Mouse (Mus musculus) C2C12 (cell line): ENCODE measurements at regions not wholly inside any gene's neighbourhood (a gene's known extent, or its start where the extent isn't known, plus 50 kb on each side); places are given as distances from the start of the nearest gene placed in this dataset.

ENCODE experiments used
- H3K27me3 ChIP-seq: one replicate; pipeline ENCODE4 v1.6.1; 2011; ENCODE audit not compliant: control insufficient read depth, insufficient read depth, insufficient read length
- H3K36me3 ChIP-seq: one replicate; pipeline ENCODE4 v1.6.1; 2011; ENCODE audit not compliant: control insufficient read depth, insufficient read depth
- H3K4me3 ChIP-seq: one replicate; pipeline ENCODE4 v1.5.1; 2011; ENCODE audit warnings: mild to moderate bottlenecking, control low read depth; ENCODE audit not compliant: poor library complexity, insufficient read depth, severe bottlenecking
- H3K79me2 ChIP-seq: one replicate; pipeline ENCODE4 v1.6.1; 2011; ENCODE audit not compliant: control insufficient read depth, insufficient read depth
- H3K79me3 ChIP-seq: one replicate; pipeline ENCODE4 v1.6.1; 2011; ENCODE audit warnings: low read depth, control low read depth
- H3ac ChIP-seq: one replicate; pipeline ENCODE3; 2011; ENCODE audit warnings: low read depth; ENCODE audit not compliant: control insufficient read depth, insufficient read length
- CEBPB ChIP-seq: IDR thresholded peaks from one replicate; pipeline ENCODE4 v1.6.1; 2011; ENCODE audit warnings: low read depth, mild to moderate bottlenecking, control low read depth, moderate library complexity
- CTCF ChIP-seq: IDR thresholded peaks from one replicate; pipeline ENCODE4 v1.5.1; 2011; ENCODE audit not compliant: control insufficient read depth, insufficient read depth, insufficient read length
- FOSL1 ChIP-seq: IDR thresholded peaks from one replicate; pipeline ENCODE4 v1.8.0; 2011; ENCODE audit warnings: mild to moderate bottlenecking, low read length; ENCODE audit not compliant: poor library complexity, insufficient read depth, severe bottlenecking
- MAX ChIP-seq: IDR thresholded peaks from one replicate; pipeline ENCODE4 v1.6.1; 2011; ENCODE audit warnings: mild to moderate bottlenecking, control low read depth
- MYOD1 ChIP-seq: IDR thresholded peaks from one replicate; pipeline ENCODE4 v1.6.1; 2011; ENCODE audit warnings: low read depth; ENCODE audit not compliant: control insufficient read depth, insufficient read length
- MYOG ChIP-seq: IDR thresholded peaks from one replicate; pipeline ENCODE4 v1.6.1; 2011; ENCODE audit not compliant: control insufficient read depth, insufficient read length; ENCODE audit errors: extremely low read depth
- USF1 ChIP-seq: IDR thresholded peaks from one replicate; pipeline ENCODE4 v1.6.1; 2011; ENCODE audit warnings: low read depth, mild to moderate bottlenecking, control low read depth, moderate library complexity

DNA sequence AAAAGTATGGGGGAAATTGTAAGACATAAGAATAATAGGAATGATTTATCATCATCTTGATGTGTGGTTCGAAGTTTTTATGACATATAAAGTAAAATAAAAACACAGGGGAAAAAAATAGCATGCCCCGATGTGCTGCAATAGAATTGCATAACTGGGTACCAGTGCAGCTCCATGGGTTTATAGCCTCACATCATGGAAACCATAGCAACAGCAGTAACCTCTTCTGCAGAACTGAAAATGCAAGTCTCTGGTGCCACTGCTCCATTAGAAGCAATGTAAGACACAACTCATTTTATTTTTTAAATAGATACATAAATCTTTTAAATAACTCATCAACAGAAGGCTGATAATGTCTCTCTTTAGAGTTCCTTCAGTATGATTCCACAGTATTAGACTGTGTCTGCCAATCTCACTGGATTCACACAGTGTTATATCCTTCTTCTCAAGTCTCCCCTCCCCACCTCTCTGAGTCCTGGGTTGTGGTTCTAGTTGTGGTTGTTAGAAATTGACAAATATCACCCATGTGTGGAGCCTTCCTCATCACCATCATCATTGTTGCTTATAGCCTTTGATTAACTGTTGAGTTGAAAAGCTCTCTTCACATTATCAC, 340.9 kb upstream of the Gm11042 start:
- H3K79me2 ChIP-seq, result no peaks in the 10 kb centered on the region
- H3K36me3 ChIP-seq, result no peaks in the 10 kb centered on the region
- H3ac ChIP-seq, result no peak overlapping the region
- H3K79me3 ChIP-seq, result no peaks in the 10 kb centered on the region
- no peaks in the 10 kb centered on the region for H3K27me3 ChIP-seq
- TF ChIP-seq MYOG (no peak), MYOD1 (no peak), CEBPB (no peak), CTCF (no peak), MAX (no peak), USF1 (no peak), FOSL1 (no peak)
- no peak overlapping the region for H3K4me3 ChIP-seq

DNA sequence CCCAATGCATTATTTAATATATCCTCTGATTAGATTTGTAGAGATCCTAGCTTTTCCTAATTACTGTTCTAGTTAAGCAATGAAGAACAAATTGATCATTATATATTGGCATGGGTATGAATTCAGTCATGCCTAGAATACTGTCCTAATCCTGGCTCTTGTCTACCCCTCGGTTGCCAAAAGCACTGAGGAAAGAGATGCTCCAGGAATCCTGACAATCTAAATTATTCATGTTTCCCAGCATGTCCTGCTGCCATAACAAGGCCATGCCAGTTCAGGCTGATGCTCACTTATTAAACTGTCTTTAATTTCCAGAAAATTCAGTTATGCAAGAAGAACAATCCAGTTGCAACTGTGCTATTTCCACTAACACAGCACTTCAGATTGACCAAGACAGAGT, 335.1 kb upstream of the Gm11042 start:
- no peaks in the 10 kb centered on the region for H3K79me3 ChIP-seq
- H3K4me3 ChIP-seq, result no peak overlapping the region
- H3K79me2 ChIP-seq, result no peaks in the 10 kb centered on the region
- TF ChIP-seq MYOG (no peak), CEBPB (no peak), USF1 (no peak), FOSL1 (no peak), MYOD1 (no peak), CTCF (no peak), MAX (no peak)
- H3K36me3 ChIP-seq, result no peaks in the 10 kb centered on the region
- H3K27me3 ChIP-seq, result no peaks in the 10 kb centered on the region
- no peak overlapping the region for H3ac ChIP-seq

DNA sequence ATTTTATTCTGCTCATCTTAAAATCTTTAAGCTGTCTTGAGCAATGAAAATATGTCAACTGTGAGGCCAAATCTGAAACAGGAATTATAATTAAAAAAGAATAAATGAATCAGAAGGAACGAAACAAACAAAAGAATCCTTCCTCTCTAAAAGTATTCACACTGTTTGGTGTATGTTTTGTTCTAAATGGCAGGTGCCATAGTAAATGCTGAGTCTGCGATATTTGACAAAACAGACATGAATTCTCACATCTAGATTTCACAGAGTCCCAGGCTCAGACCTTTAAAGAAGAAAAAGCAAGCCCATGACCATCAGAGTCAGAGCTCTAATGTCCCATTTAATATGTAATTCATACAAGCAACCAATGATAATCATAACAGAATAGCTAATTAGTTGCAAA, 316.6 kb upstream of the Gm11042 start:
- Histone ChIP-seq H3K4me3 (no peak overlapping the region), H3ac (no peak overlapping the region), H3K79me3 (no peaks in the 10 kb centered on the region), H3K36me3 (no peaks in the 10 kb centered on the region), H3K27me3 (no peaks in the 10 kb centered on the region), H3K79me2 (no peaks in the 10 kb centered on the region)
- TF ChIP-seq MYOG, result no peak
- TF ChIP-seq FOSL1, result no peak
- no peak for TF ChIP-seq CTCF

DNA sequence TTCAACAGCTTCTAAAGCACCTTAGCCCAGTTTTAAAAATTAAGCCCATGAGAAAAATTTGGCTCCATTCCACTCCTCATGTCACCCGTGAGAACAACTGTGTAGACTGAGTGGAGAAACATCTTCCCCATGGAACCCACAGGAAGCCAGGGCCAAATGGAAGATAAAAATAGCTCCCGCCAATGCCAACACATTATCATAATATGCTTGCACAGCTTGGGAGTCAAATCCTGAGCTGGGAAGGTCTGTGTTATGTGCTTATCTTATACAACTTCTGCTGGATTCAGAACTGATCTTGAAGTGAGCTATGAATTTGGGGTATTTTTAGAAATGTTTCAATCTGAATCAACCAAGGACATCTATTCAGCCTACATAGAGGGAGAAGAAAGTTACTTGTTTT, 279.0 kb upstream of the Gm11042 start:
- Histone ChIP-seq H3K27me3 (no peaks in the 10 kb centered on the region), H3K79me3 (no peaks in the 10 kb centered on the region), H3ac (no peak overlapping the region), H3K36me3 (no peaks in the 10 kb centered on the region), H3K79me2 (no peaks in the 10 kb centered on the region), H3K4me3 (no peak overlapping the region)
- TF ChIP-seq USF1, result no peak
- TF ChIP-seq CEBPB, result no peak
- no peak for TF ChIP-seq MYOD1
- no peak for TF ChIP-seq MYOG
- no peak for TF ChIP-seq MAX
- TF ChIP-seq CTCF, result no peak
- TF ChIP-seq FOSL1, result no peak

DNA sequence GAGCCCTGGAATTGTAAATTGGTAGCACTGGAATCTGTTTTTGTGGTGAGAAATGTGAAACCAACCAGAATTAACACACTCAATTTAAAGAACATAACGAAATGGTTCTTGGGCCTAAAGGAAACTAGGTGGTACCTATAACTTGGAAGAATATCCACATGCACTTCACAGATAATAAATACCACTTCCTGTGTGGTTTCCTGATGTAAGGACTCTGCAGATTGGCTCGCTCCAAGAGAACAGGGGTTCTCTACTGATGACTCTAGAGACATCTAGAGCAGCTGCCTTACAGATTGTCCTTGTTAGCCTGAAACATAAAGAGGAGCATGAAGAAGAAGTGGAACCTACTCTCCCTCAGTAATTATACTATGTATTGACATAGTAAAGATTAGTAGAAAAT, 238.4 kb upstream of the Gm11042 start:
- Histone ChIP-seq H3K79me3 (no peaks in the 10 kb centered on the region), H3ac (no peak overlapping the region)

DNA sequence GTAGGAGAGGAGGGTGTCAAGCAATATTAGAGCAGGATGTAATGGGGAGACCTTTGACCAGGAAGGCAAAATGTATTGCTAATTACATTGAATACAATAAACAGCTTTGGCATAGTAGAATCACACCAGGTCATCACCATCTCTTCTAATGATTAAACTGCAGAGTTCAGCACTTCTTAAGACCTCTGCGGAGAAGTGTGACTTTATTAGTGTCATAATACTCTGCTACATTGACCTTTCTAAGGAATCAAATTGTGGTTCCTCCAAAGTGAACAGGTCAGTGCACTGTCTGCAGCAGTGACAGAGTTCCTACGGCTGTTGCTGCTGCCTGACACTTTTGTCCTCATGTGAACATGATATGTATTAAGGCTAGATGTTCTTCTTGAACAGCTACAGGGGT, 228.0 kb upstream of the Gm11042 start:
- H3K79me2 ChIP-seq, result no peaks in the 10 kb centered on the region
- no peaks in the 10 kb centered on the region for H3K79me3 ChIP-seq
- no peak overlapping the region for H3ac ChIP-seq
- H3K4me3 ChIP-seq, result no peak overlapping the region
- H3K27me3 ChIP-seq, result no peaks in the 10 kb centered on the region
- H3K36me3 ChIP-seq, result no peaks in the 10 kb centered on the region
- no peak for TF ChIP-seq MYOG
- no peak for TF ChIP-seq CEBPB
- TF ChIP-seq MAX, result no peak
- TF ChIP-seq FOSL1, result no peak
- TF ChIP-seq USF1, result no peak
- no peak for TF ChIP-seq CTCF
- TF ChIP-seq MYOD1, result no peak

More for the DNA sequence above, 238.4 kb upstream of the Gm11042 start:
- Histone ChIP-seq H3K36me3 (no peaks in the 10 kb centered on the region), H3K79me2 (no peaks in the 10 kb centered on the region), H3K4me3 (no peak overlapping the region), H3K27me3 (no peaks in the 10 kb centered on the region)
- TF ChIP-seq CTCF (no peak), MYOG (no peak), MAX (no peak), MYOD1 (no peak), USF1 (no peak), CEBPB (no peak), FOSL1 (no peak)
